Mouse (Mus musculus) kidney, embryonic 16.5 days (tissue): Measurements from ENCODE around the gene Sec14l1. TPM values are rescaled to one million over a fixed set of nuclear protein-coding genes. Genes with fewer than 3 reads are reported as not detected.
"Not testable (repeated sequence)": the region's sequence is repeated elsewhere in the genome, so short reads cannot be mapped to it uniquely, and the experiment has no call there.

Experiments used
- ATAC-seq: fragments of 200-750 bp; cut with Nextera tagmentation; 2 replicates; pipeline ENCODE4 v1.8.0; 2017; ENCODE audit warnings: moderate TSS enrichment; ENCODE audit not compliant: low FRiP score, low TSS enrichment
- H3K27ac ChIP-seq: fragments of 300-500 bp; sonication (generic); 2 replicates; pipeline ENCODE4 v1.5.1; 2014; ENCODE audit warnings: low read length
- H3K27me3 ChIP-seq: fragments of 300-500 bp; sonication (generic); 2 replicates; pipeline ENCODE4 v1.6.1; 2014; ENCODE audit warnings: low read length, control low read depth, mixed read lengths; ENCODE audit not compliant: insufficient read depth
- H3K36me3 ChIP-seq: fragments of 300-500 bp; sonication (generic); 2 replicates; pipeline ENCODE4 v1.6.1; 2014; ENCODE audit warnings: low read length, control low read depth, mixed read lengths; ENCODE audit not compliant: insufficient read depth
- H3K4me1 ChIP-seq: fragments of 300-500 bp; sonication (generic); 2 replicates; pipeline ENCODE4 v1.6.1; 2014; ENCODE audit warnings: low read length, control low read depth, mixed read lengths; ENCODE audit not compliant: insufficient read depth
- H3K4me2 ChIP-seq: fragments of 300-500 bp; sonication (generic); replicated peaks from 2 replicates; pipeline ENCODE4 v1.6.1; 2014; ENCODE audit warnings: low read depth, low read length
- H3K4me3 ChIP-seq: fragments of 300-500 bp; sonication (generic); 2 replicates; pipeline ENCODE4 v1.5.1; 2014; ENCODE audit warnings: mild to moderate bottlenecking, low read length
- H3K9ac ChIP-seq: fragments of 300-500 bp; sonication (generic); replicated peaks from 2 replicates; pipeline ENCODE4 v1.6.1; 2014; ENCODE audit warnings: low read length
- H3K9me3 ChIP-seq: fragments of 300-500 bp; sonication (generic); 2 replicates; pipeline ENCODE4 v1.6.1; 2016; ENCODE audit warnings: low read length, control low read depth
- WGBS: fragments of 180-500 bp; shearing (Covaris S2); extraction: QIAGEN DNeasy Blood & Tissue Kit; methylation state at CpG from one replicate; pipeline ENCODE4 v1.1.7; 2014; 5-methylcytosine and 5-hydroxymethylcytosine counted together
- polyA plus RNA-seq: library from polyadenylated mRNA; unstranded; fragments of >200 nt; fragmentation: Nextera tagmentation; extraction: Ambion mirVana; gene quantifications from 2 replicates; pipeline ENCODE4 v1.2.1, GENCODE M21; 2015

The Sec14l1 gene
- polyA plus RNA-seq: 91.5 and 92.9 TPM in 2 replicates

DNA sequence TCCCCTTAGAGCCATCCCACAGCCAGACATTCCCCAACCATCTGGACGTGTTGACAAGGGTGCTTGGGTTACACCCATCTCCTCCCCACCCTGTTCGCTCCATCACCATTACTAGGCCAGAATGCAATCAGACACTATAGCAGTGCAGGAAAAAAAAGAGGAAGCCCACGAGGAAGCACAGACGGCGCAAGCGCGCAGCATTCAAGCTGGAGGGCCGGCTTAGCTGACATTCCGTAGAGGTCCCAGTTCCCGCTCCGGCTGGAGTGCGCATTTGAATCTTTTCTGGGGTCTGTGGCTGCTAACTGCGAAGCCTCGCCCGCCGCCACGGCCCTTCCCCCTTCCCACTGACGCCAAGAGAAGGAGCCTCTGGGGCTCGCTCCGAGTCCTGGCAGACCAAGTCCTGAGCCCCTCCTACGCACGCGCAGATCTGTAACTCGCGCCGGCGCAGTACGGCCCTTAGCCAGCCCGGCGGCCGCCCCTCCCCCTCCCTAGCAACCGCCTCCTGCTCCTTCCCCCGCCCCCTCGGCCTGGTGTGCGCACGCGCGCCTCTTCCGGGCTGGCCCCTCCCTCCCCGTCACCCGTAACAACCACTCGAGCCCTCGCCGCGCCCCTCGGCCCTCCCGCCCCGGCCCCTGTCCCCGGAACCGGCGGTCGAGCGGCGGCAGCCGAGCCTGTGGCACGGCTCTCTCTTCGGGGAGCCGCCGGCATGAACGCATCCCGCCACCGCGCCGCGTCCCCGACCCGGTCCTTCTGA, at the start of gene Sec14l1:
TSS of gene Sec14l1 (plus strand) at position 577 of the 754 bp plus-strand sequence.
- peaks cover 49% of the 10 kb centered on the region for H3K4me1 ChIP-seq
- no peaks in the 10 kb centered on the region for H3K27me3 ChIP-seq
- H3K36me3 ChIP-seq: no peaks in the 10 kb centered on the region
- H3K4me3 ChIP-seq: peak within 1 kb of the TSS; percentile 92
- H3K4me2 ChIP-seq: peak within 1 kb of the TSS; percentile 70
- H3K9me3 ChIP-seq: no peaks in the 10 kb centered on the region; the same call in 1 of the 2 replicates
- H3K9ac ChIP-seq: peak within 1 kb of the TSS; percentile 91
- H3K27ac ChIP-seq: peak within 1 kb of the TSS; percentile 100
- ATAC-seq: peak; percentile 96
- WGBS: 1% methylated on average over 40 of the region's 67 CpGs

DNA sequence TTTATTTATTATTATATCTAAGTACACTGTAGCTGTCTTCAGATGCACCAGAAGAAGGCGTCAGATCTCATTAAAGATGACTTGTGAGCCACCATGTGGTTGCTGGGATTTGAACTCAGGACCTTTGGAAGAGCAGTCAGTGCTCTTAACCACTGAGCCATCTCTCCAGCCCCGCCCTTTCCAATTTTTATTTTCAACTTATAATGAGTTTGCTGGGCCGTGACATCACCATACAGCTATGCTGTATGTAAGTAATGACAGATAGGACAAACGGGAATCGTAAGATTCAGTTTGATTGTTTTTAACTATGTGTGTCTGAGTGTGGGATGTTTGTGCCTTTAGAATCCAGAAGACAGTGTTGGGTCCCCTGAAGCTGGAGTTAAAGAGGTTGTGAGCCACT, 49.4 kb upstream of the Sec14l1 start:
- not testable (repeated sequence) for H3K4me3 ChIP-seq, H3K4me2 ChIP-seq, H3K27me3 ChIP-seq, H3K27ac ChIP-seq, H3K36me3 ChIP-seq, H3K4me1 ChIP-seq, H3K9ac ChIP-seq, ATAC-seq, H3K9me3 ChIP-seq
- WGBS: 83% methylated on average over 5 of the region's 5 CpGs

DNA sequence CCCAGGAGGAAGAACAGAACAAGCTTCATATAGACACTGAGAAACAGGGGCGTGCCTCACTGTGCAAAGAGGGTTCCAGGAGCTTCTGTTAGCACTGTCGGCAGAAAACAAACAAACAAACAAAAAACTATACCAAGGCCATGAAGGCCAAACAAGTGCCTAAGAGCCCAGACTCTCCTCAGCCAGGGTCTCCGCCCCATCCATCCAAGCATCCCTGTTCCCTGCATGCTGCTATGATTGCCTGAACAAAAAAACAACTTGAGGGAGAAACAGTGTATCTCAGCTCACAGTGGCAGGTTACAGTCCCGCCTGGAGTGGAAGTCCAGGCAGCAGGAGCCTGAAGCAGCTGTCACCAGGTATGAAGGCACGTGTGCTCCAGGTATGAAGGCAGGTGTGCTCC, 48.2 kb upstream of the Sec14l1 start:
- H3K4me3 ChIP-seq: no peak overlapping the region
- no peaks in the 10 kb centered on the region for H3K27me3 ChIP-seq
- no peak for ATAC-seq
- no peak overlapping the region for H3K4me2 ChIP-seq
- no peaks in the 10 kb centered on the region for H3K4me1 ChIP-seq
- H3K9me3 ChIP-seq: no peaks in the 10 kb centered on the region
- WGBS: 73% methylated on average over 5 of the region's 5 CpGs
- no peak overlapping the region for H3K9ac ChIP-seq
- no peaks in the 10 kb centered on the region for H3K36me3 ChIP-seq
- no peak overlapping the region for H3K27ac ChIP-seq

DNA sequence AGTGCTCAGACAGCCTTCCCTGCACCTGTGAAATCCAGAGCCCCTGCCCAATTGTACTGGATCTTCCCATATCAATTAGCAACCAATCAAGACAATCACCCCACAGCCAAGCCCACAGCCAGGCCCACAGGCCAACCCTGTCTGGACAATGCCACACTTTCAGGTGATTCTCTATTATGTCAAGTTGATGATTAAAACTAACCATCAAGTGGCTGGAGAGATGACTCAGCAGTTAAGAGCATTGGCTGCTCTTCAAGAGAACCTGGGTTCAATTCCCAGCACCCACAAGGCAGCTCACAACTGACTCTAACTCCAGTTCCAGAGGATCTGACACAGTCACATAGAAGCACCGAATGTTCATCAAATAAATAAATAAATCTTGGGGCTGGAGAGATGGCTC, 46.6 kb upstream of the Sec14l1 start:
- Histone ChIP-seq H3K36me3 (no peaks in the 10 kb centered on the region), H3K27ac (no peak overlapping the region), H3K4me3 (no peak overlapping the region), H3K27me3 (no peaks in the 10 kb centered on the region), H3K9me3 (no peaks in the 10 kb centered on the region), H3K4me1 (no peaks in the 10 kb centered on the region), H3K9ac (no peak overlapping the region), H3K4me2 (no peak overlapping the region)
- 76% methylated on average over 1 of the region's 1 CpGs for WGBS
- no peak for ATAC-seq

GRCm38 (mm10) chr11:117069027-117069426, 45.9 kb upstream of the Sec14l1 start:
- Histone ChIP-seq H3K9me3 (no peaks in the 10 kb centered on the region), H3K27ac (no peak overlapping the region), H3K9ac (no peak overlapping the region), H3K4me3 (no peak overlapping the region), H3K4me2 (no peak overlapping the region), H3K4me1 (no peaks in the 10 kb centered on the region), H3K36me3 (no peaks in the 10 kb centered on the region), H3K27me3 (no peaks in the 10 kb centered on the region)
- ATAC-seq: no peak
- 51% methylated on average over 3 of the region's 3 CpGs for WGBS

DNA sequence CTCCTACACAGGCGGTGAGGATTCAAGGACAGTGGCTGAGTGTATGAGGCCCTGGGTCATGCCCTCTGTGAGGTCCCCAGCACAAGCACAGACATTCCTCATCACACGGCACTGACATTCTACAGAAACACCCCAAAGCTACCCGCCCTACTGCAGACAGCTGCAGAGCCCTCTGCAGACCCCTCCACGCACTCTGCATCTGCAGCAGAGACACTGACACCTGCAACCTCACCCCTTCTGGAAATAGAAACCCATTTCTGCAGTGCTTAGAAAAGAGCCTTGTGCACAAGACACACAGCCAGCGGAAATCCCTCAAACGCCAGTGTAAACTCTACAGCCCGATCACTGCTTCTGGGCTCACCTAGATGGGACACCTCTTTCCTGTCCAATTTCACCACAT, 44.3 kb upstream of the Sec14l1 start:
- whole genome bisulfite sequencing: 59% methylated on average over 7 of the region's 7 CpGs
- Histone ChIP-seq H3K4me1 (no peaks in the 10 kb centered on the region), H3K36me3 (no peaks in the 10 kb centered on the region), H3K27ac (no peak overlapping the region), H3K27me3 (no peaks in the 10 kb centered on the region), H3K4me3 (no peak overlapping the region), H3K4me2 (no peak overlapping the region), H3K9me3 (no peaks in the 10 kb centered on the region), H3K9ac (no peak overlapping the region)
- ATAC-seq: no peak

DNA sequence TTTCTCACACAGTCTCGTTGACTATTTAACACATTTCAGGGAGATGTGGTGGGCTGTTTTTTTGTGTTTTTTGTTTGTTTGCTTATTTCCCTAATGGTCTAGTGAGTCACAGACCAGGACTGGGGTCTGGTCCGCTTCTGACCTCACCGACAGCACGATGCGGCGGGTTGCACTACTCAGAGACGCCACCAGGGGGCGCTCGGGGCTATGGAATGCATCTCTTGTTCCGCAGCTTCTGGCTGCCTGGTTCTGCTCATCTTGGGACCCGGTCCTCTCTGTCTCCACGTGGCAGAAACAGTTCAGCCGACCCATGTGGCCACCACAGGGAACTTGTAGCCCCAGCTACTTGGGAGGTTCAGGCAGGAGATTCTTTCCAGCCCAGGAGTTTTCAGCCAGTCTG, 42.8 kb upstream of the Sec14l1 start:
- Histone ChIP-seq H3K4me2 (no peak overlapping the region), H3K9me3 (no peaks in the 10 kb centered on the region), H3K27me3 (no peaks in the 10 kb centered on the region), H3K9ac (0 out of 2 replicates have a peak overlapping the region, but pooled peaks have one; percentile 5), H3K36me3 (no peaks in the 10 kb centered on the region), H3K4me1 (peaks cover 4% of the 10 kb centered on the region), H3K4me3 (no peak overlapping the region), H3K27ac (no peak overlapping the region)
- under 1% methylated on average over 13 of the region's 13 CpGs for WGBS
- no peak for ATAC-seq

- H3K9ac ChIP-seq: no peak overlapping the region
- peaks cover 5% of the 10 kb centered on the region; the same call in 1 of the 2 replicates for H3K36me3 ChIP-seq
- 95% methylated on average over 9 of the region's 9 CpGs for WGBS
- H3K4me3 ChIP-seq: no peak overlapping the region
- ATAC-seq: no peak
- H3K4me2 ChIP-seq: no peak overlapping the region
- H3K27me3 ChIP-seq: no peaks in the 10 kb centered on the region
- H3K27ac ChIP-seq: no peak overlapping the region
- no peaks in the 10 kb centered on the region for H3K9me3 ChIP-seq
- H3K4me1 ChIP-seq: peaks cover 16% of the 10 kb centered on the region
Observed at GRCm38 (mm10) chr11:117073426-117073825, 41.5 kb upstream of the Sec14l1 start.

DNA sequence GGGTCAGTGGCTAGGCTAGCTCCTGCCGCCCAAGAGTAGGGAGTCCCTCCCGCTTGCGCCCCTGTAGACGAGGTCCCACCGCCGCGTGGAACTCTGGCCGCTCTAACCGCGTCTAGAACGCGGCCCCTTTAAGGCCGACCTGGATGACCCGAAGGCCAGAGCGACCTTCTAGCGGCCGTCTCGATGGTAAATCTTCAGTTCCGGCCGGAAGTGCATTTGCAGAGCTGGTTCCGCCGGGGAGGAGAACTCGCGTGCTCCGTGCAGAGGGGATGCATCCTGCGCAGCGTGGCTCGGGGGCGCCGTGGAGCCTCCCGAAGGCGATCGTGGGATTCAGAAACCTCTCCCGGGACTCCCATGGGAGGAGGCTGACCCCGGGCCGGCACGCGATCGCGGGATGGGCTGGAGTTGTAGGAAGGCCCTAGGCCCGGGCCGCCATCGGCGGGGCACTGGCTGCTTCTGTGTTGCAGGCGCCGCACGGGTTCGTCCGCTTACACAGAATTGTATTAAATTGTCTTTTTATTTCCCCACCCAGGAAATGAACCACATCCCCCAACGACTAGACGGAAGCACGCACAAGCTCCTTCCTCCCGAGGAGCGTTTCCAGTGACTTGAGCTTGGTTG, 38.3 kb upstream of the Sec14l1 start:
- peak; percentile 73 for ATAC-seq
- H3K9me3 ChIP-seq: no peaks in the 10 kb centered on the region
- under 1% methylated on average over 54 of the region's 54 CpGs for WGBS

DNA sequence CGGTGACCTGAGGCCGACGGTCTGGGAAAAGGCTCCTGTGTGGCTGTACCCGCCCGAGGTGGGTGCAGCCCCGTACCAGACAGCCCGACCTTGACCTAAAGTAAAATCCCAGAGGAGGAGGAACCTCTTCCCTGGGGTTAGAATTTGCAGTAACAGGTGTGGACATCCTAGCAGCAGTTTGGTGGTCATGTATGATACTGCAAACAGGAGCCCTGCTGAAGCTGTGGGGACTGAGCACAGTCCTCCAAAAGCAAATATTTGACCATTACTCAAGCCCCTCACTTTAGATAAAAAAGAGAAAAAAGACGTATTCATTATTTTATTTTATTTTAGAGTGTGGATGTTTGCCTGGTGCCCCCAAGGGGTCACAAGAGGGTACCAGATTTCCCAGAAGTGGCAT, 37.7 kb upstream of the Sec14l1 start:
- ATAC-seq: no peak
- peak overlapping the region; percentile 77 for H3K9ac ChIP-seq
- H3K4me3 ChIP-seq: peak overlapping the region; percentile 61
- peak overlapping the region; percentile 51 for H3K27ac ChIP-seq
- peaks cover 32% of the 10 kb centered on the region for H3K36me3 ChIP-seq
- WGBS: 4% methylated on average over 8 of the region's 8 CpGs
- H3K4me2 ChIP-seq: peak overlapping the region; percentile 93
- H3K4me1 ChIP-seq: peaks cover 34% of the 10 kb centered on the region
- no peaks in the 10 kb centered on the region for H3K9me3 ChIP-seq
- no peaks in the 10 kb centered on the region for H3K27me3 ChIP-seq

More for the DNA sequence above, 38.3 kb upstream of the Sec14l1 start:
- Histone ChIP-seq H3K4me2 (peak overlapping the region; percentile 93), H3K27ac (peak overlapping the region; percentile 51), H3K9ac (peak overlapping the region; percentile 77), H3K4me3 (peak overlapping the region; percentile 61), H3K4me1 (peaks cover 29% of the 10 kb centered on the region), H3K27me3 (no peaks in the 10 kb centered on the region), H3K36me3 (peaks cover 32% of the 10 kb centered on the region)
